Mouse (Mus musculus) urinary bladder, postnatal 14 days (tissue): ENCODE results near the gene Rasgef1c.

Experiments used
- DNase-seq: peaks from one replicate; pipeline ENCODE4 v3.0.0; 2021; ENCODE audit warnings: low spot score

Gene Rasgef1c

DNA sequence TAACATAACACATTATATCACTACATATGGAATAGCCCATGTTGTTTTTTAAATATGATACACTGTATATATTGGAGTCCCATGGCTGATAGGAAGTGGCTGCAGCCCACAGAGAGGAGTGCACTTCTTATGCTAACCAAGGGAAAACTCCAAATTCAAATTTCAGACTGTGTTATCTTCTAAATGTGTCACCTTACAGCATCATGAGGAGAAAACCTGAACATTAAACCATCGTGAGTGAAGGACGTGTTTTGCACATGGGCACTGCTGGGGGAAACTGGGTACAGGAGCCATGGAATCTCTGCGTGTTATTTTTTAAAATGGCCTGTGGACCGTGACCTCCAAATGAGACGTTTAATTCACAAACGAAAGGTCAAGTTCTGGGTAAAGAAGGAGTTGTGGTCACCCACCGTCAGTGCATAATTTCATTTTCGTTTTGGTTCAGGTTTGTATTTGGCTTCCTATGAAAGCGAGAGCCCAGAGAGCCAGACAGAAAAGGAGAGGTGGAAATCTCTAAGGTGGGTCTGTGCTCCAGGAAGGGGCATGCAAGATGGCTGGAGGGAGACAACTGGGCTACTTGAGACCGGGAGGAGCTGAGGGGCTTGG is 76.4 kb downstream of the Rasgef1c start:
- DNase-seq, result no peak

DNA sequence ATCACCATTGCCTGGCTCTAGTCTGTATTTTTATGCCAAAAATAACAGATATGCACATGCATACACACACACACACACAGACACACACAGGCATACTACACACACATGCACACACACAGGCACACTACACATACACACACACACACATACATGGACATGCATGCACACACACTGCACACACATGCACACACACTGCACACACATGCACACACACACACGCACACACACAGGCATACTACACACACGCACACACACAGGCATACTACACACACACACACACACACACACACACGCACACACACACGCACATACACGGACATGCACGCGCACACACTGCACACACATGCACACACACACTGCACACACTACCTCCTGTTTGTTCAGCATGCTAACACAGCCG is 77.3 kb downstream of the Rasgef1c start:
- no peak for DNase-seq

DNA sequence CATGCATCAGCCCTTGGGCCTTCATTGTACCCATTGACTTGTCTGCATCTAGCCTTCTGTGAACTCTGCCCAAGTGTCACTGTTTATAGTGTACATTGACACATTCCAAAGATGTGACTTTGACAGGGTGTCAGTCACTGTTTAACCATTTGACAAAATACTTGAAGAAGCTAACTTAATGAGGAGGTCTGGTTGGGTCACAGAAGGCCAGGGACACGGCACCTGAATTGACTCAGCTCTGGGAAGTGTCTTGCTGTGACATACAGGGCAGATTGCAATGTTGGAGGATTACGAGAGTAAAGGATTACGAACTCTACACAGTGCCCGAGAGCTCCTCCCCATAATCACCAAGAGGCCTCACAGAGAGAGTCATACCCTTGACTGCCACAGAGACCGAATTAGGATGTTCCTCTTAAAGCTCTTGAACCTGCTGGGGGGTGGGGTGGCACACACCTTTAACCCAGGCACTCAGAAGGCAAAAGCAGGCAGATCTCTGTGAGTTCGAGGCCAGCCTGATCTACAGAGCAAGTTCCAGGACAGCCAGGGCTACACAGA is 79.1 kb downstream of the Rasgef1c start:
- DNase-seq, result no peak

DNA sequence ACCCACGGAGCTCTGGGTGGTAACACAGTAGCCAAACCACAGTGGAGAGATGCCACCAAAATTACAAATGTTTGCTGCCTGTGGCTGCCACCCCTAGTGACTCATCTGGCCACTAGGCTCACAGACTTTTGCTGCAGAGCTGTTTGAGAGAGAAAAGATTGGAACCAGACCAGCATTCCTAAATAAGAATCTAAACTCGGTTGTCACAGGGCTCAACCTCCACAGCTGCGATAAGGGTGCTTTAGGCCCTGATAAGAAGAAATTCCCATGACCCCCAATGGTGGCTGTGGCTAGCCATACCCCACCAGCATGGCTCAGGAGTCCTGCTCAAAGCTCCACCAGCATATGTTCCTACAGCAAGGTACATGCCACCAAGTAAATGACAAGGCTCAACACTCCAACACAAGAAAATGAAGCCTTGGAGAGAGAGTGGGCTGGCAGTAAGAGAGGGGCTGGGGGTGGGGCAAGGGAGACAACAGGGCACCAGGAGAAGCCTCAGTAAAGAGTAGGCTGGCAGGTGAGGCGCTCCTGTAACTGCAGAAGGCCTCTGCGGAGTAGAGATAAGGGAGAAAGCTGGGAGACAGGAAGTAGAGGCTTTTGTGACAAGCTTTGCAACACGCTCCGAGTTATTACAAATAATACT is 79.8 kb downstream of the Rasgef1c start:
- no peak for DNase-seq

DNA sequence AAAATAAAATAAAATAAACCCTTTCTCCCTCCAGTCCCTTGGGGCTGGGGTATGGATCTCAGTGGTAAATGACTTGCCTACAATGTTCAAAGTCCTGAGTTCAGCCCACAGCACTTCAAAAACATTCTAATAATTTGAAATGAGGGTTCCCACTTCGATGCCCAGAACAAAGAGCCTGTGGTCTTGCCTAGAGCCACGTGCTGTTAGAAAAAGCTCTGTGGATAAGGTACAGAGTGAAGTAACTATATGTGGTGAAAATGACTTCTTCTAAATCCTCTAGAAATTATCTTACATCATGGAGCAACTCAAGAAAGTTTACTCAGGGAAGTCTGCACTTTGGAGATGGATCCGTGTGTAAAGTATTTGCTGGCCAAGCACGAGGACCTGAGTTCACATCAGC is 80.5 kb downstream of the Rasgef1c start:
- DNase-seq, result no peak

DNA sequence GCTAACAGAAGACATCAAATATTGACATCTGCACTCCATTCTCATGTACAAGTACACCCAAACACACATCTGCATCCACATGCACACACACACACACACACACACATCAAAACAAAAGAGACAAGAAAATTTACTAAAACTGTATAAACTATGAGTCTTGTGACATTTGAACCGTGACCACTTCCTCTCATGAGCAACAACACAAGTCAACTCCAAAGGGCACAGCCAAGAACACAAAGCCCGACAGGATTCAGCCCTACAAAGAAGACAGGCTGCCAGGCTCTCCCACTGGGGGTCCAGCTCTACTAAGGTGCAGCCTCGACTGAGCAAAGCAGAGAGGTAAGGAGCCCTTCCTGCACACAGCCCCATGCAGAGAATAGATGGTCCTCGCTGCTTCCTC is 81.2 kb downstream of the Rasgef1c start:
- no peak for DNase-seq

DNA sequence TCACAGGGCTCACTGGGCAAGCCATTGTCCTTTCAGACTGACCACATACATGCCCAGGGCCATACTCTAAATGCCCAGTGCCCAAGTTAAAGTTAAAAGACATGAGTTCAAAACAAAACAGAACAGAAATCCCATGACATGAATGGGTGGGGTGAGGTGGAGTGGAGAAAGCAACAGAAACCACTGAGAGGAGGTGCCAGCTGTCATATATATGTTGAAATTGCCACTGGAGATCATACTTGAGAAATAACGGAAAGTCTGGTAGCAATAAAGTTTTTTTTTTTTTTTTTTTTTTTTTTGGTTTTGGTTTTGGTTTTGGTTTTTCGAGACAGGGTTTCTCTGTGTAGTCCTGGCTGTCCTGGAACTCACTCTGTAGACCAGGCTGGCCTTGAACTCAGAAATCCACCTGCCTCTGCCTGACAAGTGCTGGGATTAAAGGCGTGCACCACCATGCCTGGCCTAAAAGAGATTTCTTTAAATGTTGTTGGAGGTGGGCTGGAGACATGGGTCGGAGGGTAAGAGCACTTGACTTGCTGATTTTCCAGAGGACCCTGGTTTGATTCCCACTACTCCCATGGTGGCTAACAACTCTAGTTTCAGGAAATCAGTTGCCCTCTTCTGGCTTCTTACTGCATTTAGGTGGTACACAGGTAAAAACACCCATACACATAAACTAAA is 82.4 kb downstream of the Rasgef1c start:
- no peak for DNase-seq

DNA sequence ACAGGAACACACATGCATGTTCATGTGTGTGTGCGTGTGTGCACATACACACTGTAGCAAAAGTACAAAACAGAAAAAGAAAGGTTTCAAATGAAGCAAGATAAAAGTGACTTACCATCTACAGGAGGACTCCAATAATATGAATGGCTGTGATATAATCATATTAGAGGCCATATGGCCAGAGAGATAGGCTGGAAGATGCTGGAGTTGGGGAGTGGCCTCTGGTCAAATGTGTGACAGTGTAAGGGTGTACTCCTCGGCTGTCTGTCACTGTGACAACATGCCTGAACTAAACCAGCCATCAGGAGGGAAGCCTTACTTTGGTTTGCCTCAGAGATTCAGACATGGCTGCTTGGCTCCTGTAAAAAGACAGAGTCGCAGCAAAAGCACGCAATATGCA is 83.4 kb downstream of the Rasgef1c start:
- DNase-seq, result no peak

DNA sequence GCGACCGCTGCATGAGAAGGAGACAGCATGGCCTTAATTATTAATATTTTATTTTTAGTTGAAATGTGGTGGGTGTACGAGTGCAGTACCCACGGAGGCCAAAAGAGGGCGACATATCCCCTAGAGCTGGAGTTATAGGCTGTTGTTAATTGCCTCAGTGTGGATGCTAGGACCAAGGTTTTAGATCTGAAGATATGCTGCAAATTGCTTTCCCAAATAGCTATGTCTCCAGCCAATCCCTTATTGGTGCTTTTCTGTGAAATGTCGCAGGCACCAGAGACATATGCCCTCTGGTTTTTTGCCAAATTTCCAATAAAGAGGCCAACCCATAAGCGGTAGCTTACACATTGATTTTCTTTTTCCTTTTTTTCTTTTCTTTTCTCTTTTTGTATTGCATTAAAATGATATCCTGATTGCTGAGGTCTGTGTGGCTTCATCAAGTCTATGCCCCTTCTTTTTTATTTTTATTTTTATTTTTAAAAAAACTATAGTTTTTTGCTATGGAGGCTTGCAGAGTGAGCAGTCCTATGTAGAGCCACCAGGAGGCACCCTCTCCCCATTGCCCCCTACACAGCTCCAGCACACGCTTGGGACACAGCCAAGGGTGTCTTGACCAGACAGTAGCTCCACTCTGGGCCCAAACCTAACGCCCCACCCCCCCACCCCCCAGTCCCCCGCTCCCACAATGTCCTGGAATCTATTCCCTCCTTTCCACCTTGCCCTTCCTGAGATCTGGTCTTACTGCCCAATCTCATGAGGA is 84.8 kb downstream of the Rasgef1c start:
- DNase-seq, result peak; percentile 56

DNA sequence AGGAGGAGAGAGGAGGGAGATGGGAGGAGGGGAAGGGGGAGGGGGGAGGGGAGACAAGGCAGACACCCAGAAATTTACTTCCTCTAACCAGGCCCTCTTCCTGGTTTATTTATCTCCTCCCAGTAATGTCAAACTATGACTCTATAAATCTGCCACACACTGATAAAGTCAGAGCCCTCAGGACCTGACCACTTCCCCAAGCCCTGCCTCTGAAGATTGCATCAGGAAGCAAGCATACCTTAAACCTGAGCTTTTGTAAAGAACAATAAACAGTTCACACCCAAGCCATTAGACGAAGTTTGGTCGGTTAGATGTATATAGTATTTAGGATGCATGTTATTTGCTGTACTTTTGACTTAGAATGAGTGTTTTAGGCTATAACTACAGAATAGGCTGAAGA is 92.9 kb downstream of the Rasgef1c start:
- DNase-seq, result no peak

DNA sequence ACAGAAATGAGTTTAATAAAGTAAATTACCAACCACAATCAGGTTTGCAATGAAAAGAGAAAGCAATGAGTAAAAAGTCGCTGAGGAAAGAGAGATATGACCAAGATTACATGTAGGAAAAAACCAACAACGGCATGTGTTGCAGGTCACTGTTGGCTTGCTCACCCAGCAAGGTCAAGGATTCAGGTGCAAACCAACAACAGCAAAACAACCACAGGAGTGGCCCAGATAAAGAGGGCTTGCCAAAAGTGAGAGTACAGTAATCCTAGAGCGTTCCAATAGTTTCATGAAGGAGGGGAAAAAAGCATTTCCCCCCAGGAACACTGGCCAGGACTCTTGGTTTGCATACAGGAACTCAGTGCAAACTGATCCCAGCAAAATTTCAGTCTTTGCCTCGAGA is 94.8 kb downstream of the Rasgef1c start:
- no peak for DNase-seq

DNA sequence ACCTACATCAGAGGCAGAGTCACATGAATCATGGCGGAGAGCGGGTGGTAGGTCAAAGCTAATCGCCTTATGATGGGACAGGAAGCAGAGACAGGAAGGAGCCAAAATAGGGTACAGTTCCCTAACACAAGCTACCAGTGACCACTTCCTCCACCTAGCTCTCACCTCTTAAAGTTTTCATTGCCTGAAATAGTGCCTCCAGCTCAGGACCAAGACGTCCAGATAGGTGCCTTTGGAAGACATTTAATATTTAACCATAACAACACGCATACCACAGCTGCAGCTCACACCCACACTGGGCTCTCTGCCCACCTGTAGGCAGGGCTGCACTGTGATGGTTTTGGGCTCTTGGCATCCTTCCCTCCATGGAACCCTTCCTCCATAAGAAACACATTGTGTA is 95.7 kb downstream of the Rasgef1c start:
- no peak for DNase-seq

DNA sequence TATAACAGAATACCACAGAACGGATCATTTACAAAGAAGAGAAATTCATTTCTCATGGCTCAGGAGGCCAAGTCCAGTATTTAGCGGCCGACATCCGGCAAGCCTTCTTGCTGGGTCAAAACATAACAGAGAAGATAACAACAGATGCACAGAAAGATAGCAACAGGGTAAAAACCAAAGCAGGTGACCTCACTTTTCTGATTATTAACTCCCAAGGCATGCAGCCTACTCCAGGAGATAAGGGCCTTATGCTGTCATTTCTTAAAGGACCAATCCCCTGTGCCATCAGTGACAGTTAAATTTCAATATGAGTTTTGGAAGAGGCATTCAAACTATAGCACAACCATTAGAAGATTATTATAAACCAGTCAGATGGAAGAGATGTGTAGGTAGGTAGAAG is 101.2 kb downstream of the Rasgef1c start:
- no peak for DNase-seq

DNA sequence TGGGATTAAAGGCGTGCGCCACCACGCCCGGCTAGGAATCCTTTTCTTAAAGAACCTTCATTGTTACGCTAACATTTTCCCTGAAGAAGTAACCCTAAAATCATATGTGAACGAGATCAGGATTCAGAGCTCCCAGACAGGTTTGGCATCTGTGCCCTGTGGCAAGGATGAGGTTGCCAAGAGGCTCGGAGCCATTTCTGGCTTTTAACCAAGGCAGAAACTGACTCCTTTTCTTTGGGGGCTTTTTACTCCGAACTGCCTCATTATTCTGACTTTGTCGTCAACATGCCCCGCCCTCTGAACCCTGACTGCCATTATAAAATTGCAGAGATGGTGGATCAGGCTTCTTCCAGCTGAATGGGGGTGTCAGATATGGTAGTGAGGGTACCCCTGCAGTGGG is 106.1 kb downstream of the Rasgef1c start:
- no peak for DNase-seq

DNA sequence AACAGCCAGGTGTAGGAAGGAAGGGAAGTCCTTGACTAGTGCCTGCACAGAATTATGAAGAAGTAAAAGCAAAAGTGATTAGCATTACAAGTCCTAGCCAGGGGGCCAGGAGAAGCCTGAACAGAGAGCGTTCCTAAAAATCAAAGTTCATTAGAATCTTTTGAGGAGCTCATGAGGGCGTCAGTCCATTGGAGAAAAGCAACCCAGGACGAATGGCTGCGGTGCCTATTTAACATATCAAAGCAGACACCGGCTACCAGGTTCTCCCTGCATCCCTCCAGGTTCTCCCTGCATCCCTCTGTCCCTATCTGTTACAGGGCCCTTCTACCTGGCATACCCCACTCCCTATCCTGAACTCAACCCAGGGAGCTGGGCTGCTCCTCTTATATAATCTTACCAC is 106.6 kb downstream of the Rasgef1c start:
- no peak for DNase-seq

DNA sequence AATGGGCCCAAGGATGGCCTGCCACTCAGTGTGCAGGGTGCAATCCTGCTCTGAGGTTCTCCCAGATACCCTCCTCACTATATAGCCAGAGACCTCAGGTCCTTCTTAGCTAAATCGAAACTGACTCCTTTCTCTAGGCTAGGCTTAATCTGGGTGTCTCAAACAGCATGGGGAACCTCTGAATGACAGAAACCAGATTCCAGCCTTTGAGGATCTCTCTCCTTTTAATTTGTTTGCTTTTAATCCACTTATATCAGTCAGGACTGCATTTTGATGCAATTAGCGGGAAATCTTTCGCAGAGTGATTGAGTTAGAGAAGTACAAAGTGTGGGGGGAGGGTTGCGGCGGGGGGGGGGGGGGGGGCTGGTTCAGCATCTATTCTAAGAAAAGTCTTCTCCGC is 111.4 kb downstream of the Rasgef1c start:
- DNase-seq, result no peak

DNA sequence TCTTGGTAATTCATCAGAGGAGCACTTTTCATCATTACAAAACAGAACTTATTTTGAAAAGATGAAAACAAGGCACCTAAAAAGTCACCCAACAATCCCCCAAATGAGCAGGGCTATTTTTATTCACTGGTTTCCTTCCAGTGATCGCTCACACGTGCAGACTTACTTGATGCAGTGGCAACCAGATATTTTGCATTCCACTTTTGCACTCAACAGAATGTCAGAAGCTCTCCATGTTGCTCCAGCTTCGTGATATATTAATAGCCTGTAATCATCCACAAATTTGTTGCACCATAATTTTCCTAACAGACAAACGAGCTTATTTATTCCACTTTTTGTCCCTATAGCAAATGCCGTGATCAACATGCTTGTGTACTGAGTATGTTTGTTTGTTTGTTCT is 114.9 kb downstream of the Rasgef1c start:
- no peak for DNase-seq

DNA sequence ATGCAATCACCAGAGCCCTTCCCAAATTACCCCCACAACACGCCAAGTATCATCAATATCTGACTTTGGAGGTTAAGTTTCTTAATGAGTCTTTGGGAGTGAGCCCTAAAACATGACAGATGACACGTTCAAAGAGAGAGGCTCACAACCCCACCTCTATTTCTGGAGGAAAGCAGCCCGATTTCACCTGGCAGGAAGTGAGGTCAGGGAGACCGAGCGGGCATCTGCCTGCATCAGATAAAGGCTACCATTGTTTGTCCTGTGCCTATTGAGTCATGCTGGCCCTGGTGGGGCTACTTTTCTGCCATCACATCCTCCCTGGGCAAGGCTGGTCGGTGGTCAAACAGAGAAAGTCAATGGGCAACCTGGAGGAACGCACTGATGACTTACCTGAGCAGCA is 115.9 kb downstream of the Rasgef1c start:
- DNase-seq, result no peak

DNA sequence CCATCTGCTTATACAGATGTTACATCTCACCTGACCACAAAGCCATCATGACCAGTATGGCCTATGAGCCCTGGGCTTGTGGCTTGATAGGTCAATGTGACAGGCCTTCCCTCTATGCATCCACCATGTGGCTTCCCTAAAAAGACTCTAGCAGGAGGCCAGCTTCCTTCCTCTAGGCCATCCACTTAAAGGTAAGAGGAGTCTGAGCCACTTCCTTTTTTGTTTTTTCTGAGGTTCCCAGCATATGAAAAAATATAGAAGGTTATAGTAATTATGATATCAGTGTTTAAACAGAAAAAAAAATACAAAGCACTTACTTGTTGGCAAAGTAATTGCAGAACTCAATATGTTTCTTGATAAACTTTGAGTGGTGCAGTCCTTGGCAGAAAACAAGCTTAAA is 117.2 kb downstream of the Rasgef1c start:
- DNase-seq, result no peak

DNA sequence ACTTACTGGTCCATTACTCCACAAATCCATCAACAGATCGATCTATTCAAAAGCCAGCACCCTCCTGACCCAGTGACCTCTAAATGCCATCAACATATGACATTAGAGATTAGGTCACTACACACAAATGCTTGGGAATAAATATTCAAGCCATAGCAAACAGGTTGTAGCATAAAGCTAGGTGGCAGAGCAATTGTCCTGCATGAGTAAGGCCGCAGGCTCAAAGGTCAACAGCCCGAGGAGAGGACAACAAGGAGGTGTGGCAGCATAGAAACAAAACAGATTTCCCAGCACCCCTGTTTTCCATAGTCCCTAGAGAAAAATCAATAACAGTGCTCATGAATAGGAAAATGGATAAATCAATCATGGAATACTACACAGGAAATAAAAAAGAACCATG is 120.5 kb downstream of the Rasgef1c start:
- no peak for DNase-seq

DNA sequence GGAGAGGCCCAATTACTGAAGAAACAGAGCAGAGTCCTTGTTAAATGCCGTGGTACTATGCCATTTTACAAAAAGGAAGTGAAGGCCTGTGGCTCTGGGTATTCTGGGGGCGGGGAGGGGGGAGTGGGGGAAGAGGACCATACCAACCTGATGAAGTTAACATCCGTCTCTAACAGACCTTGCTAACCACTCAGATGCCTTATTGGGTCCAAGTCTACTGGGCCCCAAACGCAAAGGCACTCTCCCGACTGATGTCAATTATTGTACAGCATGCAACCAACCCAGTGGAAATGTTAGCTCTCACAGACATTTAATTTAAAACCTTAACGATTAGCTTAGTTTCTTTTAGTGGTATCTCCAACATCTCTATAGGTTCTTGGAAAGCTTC is 122.8 kb downstream of the Rasgef1c start:
- no peak for DNase-seq

DNA sequence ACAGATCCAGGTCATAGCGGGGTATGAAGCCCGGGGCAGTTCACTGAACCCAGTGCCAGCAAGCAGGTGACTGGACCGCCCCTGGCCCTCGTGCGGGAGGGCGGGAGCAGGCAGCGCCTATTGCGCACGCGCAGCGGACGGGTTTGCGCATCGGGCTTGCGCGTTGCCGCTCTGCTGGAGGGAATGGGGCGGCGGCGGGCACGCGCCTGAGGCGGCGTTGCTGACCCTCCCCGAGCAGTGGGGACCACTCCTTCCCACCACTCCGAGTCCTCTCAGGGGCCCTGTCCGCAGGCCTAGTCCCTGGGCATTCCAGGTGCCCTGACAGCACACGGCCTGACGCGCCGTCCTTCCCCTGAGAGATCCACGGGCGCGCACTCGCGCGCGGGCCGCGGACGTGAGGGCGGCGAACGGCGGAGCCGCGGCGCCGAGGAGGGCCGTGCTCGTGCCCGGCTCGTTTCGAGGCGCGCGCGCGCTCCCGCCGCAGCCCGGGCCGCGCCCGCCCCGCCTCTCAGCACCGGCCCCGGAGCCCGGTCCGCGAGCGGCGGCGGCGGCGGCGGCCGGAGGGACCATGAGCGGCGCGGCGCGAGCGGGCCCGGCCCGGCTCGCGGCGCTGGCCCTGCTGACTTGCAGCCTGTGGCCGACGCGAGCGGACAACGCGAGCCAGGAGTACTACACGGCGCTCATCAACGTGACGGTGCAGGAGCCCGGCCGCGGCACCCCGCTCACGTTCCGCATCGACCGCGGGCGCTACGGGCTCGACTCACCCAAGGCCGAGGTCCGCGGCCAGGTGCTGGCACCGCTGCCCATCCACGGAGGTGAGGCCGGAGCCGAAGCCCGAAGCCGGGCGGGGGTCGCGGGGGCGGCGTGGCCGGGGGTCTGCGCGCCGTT is 123.4 kb downstream of the Rasgef1c start, which contains the start of gene Rnf130:
TSS of gene Rnf130 (plus strand) at position 514 of the 888 bp plus-strand sequence.
- DNase-seq, result peak; percentile 94
